Mouse (Mus musculus): ENCODE data around the gene Acox1. TPM values are rescaled to one million over a fixed set of nuclear protein-coding genes. Genes with fewer than 3 reads are reported as not detected.

Acox1 gene
- total RNA-seq, 1 experiment from 2014 or later, result 31.7 TPM

GRCm38 (mm10) chr11:116215181-116215580 is 16.3 kb upstream of the Acox1 start:
- ATAC-seq (ENCODE audit: extremely low read depth, insufficient number of reproducible peaks, low FRiP score, poor library complexity, severe bottlenecking), result no peak

- no peak for ATAC-seq (ENCODE audit: extremely low read depth, insufficient number of reproducible peaks, low FRiP score, poor library complexity, severe bottlenecking)
These were observed 15.1 kb upstream of the Acox1 start for GRCm38 (mm10) chr11:116213877-116214510.

GRCm38 (mm10) chr11:116212847-116213246 is 14.0 kb upstream of the Acox1 start:
- no peak for ATAC-seq (ENCODE audit: extremely low read depth, insufficient number of reproducible peaks, low FRiP score, poor library complexity, severe bottlenecking)

GRCm38 (mm10) chr11:116210696-116211095 is 11.9 kb upstream of the Acox1 start:
- no peak for ATAC-seq (ENCODE audit: extremely low read depth, insufficient number of reproducible peaks, low FRiP score, poor library complexity, severe bottlenecking)

GRCm38 (mm10) chr11:116209257-116209656 is 10.4 kb upstream of the Acox1 start:
- no peak for ATAC-seq (ENCODE audit: extremely low read depth, insufficient number of reproducible peaks, low FRiP score, poor library complexity, severe bottlenecking)

- ATAC-seq (ENCODE audit: extremely low read depth, insufficient number of reproducible peaks, low FRiP score, poor library complexity, severe bottlenecking), result no peak
These were observed 9.8 kb upstream of the Acox1 start for GRCm38 (mm10) chr11:116208660-116209059.

- no peak for ATAC-seq (ENCODE audit: extremely low read depth, insufficient number of reproducible peaks, low FRiP score, poor library complexity, severe bottlenecking)
These were observed 7.8 kb upstream of the Acox1 start for GRCm38 (mm10) chr11:116206678-116207077.

GRCm38 (mm10) chr11:116203150-116203549 is 4.3 kb upstream of the Acox1 start:
- no peak for ATAC-seq (ENCODE audit: extremely low read depth, insufficient number of reproducible peaks, low FRiP score, poor library complexity, severe bottlenecking)

GRCm38 (mm10) chr11:116201151-116201550 is 2.3 kb upstream of the Acox1 start:
- ATAC-seq (ENCODE audit: extremely low read depth, insufficient number of reproducible peaks, low FRiP score, poor library complexity, severe bottlenecking), result no peak

- no peak for ATAC-seq (ENCODE audit: extremely low read depth, insufficient number of reproducible peaks, low FRiP score, poor library complexity, severe bottlenecking)
These were observed 713 bp downstream of the Acox1 start for GRCm38 (mm10) chr11:116198132-116198531.

- ATAC-seq (ENCODE audit: extremely low read depth, insufficient number of reproducible peaks, low FRiP score, poor library complexity, severe bottlenecking), result no peak
These were observed 1.3 kb downstream of the Acox1 start for GRCm38 (mm10) chr11:116197584-116197906.

- ATAC-seq (ENCODE audit: extremely low read depth, insufficient number of reproducible peaks, low FRiP score, poor library complexity, severe bottlenecking), result no peak
These were observed 1.8 kb downstream of the Acox1 start for GRCm38 (mm10) chr11:116196866-116197583.

- ATAC-seq (ENCODE audit: extremely low read depth, insufficient number of reproducible peaks, low FRiP score, poor library complexity, severe bottlenecking), result no peak
These were observed 2.5 kb downstream of the Acox1 start for GRCm38 (mm10) chr11:116196336-116196735.

- ATAC-seq (ENCODE audit: extremely low read depth, insufficient number of reproducible peaks, low FRiP score, poor library complexity, severe bottlenecking), result no peak
These were observed 3.6 kb downstream of the Acox1 start for GRCm38 (mm10) chr11:116195252-116195651.

- no peak for ATAC-seq (ENCODE audit: extremely low read depth, insufficient number of reproducible peaks, low FRiP score, poor library complexity, severe bottlenecking)
These were observed 4.2 kb downstream of the Acox1 start for GRCm38 (mm10) chr11:116194619-116195018.

GRCm38 (mm10) chr11:116187226-116187930 is 11.5 kb downstream of the Acox1 start:
- ATAC-seq (ENCODE audit: extremely low read depth, insufficient number of reproducible peaks, low FRiP score, poor library complexity, severe bottlenecking), result no peak

- no peak for ATAC-seq (ENCODE audit: extremely low read depth, insufficient number of reproducible peaks, low FRiP score, poor library complexity, severe bottlenecking)
These were observed 12.5 kb downstream of the Acox1 start for GRCm38 (mm10) chr11:116186360-116186759.

GRCm38 (mm10) chr11:116185836-116186235 is 13.0 kb downstream of the Acox1 start:
- no peak for ATAC-seq (ENCODE audit: extremely low read depth, insufficient number of reproducible peaks, low FRiP score, poor library complexity, severe bottlenecking)

GRCm38 (mm10) chr11:116178411-116179121 is 20.3 kb downstream of the Acox1 start:
- ATAC-seq (ENCODE audit: extremely low read depth, insufficient number of reproducible peaks, low FRiP score, poor library complexity, severe bottlenecking), result no peak

GRCm38 (mm10) chr11:116176010-116176409 is 22.8 kb downstream of the Acox1 start:
- ATAC-seq (ENCODE audit: extremely low read depth, insufficient number of reproducible peaks, low FRiP score, poor library complexity, severe bottlenecking), result no peak

All from neutrophil, adult 5-6 weeks (primary cell).